Mouse (Mus musculus): ENCODE data around the gene Mphosph6. TPM values are rescaled to one million over a fixed set of nuclear protein-coding genes. Genes with fewer than 3 reads are reported as not detected.

Mphosph6 gene
- total RNA-seq, 1 experiment from 2014 or later = 13.7 TPM

DNA sequence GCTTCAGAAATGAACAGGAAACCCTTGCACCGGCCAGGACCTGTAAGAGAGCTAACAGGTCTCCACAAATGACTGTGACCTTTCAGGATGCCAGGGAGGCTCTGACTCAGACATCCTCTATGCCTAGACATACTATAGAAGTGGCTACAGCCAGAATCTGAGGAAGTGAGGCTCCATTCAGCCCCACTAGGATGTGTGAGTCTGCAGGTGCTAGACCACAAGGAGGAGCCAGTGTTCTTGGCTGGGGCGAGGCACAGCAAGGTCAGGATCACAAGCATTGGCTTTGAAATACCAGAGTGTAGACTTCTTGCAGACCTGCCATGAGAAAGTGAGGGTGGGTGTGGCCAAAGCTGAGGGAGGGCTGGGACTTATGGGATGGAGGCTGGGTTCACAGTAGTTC, 29.1 kb downstream of the Mphosph6 start:
- ATAC-seq (ENCODE audit: extremely low read depth, insufficient number of reproducible peaks, low FRiP score, poor library complexity, severe bottlenecking) = no peak

DNA sequence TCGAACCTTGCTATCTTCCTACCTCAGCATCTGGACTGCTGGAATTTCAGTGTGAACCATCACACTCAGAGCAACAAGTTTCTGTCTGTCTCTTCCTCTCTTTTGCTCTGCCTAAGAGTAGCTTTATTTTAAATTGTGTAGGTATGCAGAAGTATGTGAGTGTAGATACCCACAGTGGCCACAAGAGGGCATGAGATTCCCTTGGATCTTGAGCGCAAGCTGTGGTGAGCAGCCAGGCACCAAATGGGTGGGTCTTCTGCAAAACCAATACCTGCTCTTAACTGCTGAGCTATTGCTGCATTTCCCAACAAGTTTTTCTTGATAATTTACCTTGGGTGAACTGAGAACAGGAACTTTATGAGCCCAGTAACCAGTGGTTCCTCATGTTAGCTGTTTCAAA, 29.6 kb downstream of the Mphosph6 start:
- ATAC-seq (ENCODE audit: extremely low read depth, insufficient number of reproducible peaks, low FRiP score, poor library complexity, severe bottlenecking) = no peak

DNA sequence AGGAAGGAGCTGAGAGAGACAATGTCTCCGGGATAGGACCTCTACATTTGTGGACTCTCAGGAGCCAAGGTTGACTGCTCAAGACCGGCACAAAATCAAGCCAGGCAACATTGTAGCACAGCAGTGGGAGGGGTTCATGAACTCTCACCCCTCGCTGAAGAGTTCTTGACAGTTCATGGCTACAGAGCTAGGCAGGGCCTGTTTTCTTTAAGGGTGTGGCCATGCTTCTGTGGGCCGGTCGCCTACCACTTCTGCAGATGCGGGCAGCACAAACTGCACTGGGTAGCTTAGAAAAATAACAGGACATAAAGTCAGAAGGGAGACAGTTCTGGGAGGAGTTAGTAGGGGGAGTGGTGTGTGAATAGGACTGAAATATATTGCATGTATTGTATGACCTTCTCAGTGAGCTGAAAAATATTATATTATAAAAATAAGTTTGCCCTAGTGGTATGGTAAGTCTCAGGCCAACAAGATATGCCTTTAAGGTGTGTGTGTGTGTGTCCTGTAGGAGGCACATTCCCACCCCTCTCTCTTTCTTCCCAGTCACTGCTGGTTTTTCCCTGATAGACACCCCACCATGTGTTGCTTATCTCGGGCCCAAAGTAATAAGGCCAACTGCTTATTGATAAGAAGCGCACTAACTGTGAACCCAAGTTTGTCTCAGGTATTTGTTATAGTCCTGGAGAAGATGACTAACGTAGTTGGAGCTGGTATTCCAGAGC, 30.5 kb downstream of the Mphosph6 start:
- ATAC-seq (ENCODE audit: extremely low read depth, insufficient number of reproducible peaks, low FRiP score, poor library complexity, severe bottlenecking) = no peak

DNA sequence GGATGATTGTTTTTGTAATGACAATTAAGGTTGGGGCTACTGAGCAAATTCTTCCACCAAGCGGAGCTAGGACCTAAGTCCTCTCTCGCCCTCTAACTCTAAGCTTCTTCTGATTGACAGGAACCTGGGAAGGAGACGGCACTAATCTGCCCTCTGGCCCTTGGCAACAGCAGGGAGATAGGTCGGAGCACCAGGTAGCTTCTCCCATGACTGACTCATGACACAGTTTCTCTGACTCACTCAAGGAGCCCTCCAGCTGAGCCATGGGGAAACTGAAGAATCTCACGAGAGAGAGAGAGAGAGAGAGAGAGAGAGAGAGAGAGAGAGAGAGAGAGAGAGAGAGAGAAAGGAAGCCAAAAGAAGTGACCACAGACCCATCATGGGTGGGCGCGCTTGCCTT, 32.8 kb downstream of the Mphosph6 start:
- no peak for ATAC-seq (ENCODE audit: extremely low read depth, insufficient number of reproducible peaks, low FRiP score, poor library complexity, severe bottlenecking)

DNA sequence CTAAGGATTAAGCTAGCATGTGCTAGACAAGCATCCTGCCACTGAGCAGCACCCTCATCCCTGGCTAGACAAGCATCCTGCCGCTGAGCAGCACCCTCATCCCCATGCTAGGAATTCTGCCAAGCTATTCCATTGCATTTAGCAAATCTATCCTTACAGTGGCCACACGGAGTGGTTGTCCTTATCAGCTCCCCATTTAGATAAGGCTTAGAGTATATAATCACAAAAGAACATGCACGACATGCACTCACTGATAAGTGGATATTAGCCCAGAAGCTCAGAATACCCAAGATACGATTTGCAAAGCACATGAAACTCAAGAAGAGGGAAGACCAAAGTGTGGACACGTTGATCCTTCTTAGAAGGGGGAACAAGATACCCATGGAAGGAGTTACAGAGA, 35.8 kb downstream of the Mphosph6 start:
- ATAC-seq (ENCODE audit: extremely low read depth, insufficient number of reproducible peaks, low FRiP score, poor library complexity, severe bottlenecking) = no peak

DNA sequence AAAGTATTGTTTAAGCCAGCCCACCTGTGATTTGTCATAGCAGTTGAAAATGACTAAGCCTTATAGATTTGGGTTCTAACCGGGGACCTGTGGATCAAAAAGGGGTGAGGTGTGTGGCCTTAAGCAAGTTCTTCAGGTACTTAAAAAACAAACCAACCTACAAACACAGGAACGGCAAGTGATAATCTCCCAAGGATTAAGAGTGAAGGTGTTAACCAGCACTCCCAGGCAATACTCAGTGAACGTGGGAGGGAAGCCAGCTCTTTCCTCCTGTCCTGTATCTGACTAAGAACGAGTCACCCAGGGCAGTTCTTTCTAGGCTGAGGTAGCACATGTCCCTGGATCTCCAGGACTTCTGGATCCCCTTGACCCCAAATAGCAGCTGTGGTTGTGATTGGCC, 37.1 kb downstream of the Mphosph6 start:
- ATAC-seq (ENCODE audit: extremely low read depth, insufficient number of reproducible peaks, low FRiP score, poor library complexity, severe bottlenecking) = no peak

DNA sequence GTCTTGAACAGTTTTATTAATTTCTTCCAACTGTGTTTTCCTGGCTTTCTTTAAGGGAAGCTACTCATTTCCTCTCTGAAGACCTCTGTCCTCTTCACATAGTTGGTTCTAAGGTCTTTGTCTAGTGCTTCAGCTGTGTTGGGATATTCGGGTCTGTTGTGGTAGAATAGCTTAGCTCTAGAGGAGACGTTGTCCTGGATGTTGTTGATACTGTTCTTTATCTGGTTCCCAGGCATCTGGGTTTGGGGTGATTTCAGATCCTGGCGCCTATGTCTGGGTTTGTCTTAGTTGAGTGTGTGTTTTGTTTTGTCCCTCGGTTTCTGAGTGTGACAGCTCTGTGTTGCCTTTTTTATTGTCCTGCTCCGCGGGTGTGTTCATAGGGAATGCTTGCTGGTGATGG, 39.0 kb downstream of the Mphosph6 start:
- ATAC-seq (ENCODE audit: extremely low read depth, insufficient number of reproducible peaks, low FRiP score, poor library complexity, severe bottlenecking) = no peak

DNA sequence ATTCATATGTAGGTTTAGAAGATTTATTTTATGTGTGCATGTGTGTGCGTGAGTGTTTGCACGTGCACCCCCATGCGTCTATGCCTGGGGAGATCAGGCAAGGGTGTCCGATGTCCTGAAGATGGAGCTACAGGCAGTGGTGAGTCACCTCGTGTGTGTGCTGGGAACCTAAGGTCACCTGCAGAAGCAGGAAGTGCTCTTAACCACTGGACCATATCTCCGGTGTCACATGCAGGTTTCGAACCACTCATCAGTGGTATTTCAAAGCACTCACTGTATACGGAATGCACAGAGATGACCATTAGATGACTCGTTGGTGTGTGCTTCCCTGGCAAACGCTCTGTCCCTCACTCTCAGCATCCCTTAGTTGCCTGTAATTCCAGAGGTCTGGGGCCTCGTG, 43.8 kb downstream of the Mphosph6 start:
- ATAC-seq (ENCODE audit: extremely low read depth, insufficient number of reproducible peaks, low FRiP score, poor library complexity, severe bottlenecking) = no peak

DNA sequence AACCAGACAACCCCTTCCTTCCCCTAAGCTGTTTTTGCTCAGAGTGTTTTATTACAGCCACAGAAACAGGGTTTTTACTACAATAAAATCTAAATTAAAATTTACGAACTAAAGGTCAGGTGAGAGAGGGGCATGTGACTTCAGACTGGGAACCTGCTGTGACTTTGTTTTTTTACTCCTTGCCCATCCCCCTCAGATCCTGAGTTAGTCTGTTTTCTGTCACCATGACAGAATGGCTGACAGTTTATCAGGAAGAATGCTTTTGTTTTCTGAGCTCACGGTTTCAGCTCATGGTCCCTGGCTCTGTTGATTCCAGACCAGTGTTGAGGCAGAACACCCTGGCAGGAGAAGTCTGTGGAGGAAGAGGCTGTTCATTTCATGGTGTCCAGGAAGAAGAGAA, 52.3 kb downstream of the Mphosph6 start:
- ATAC-seq (ENCODE audit: extremely low read depth, insufficient number of reproducible peaks, low FRiP score, poor library complexity, severe bottlenecking) = no peak

DNA sequence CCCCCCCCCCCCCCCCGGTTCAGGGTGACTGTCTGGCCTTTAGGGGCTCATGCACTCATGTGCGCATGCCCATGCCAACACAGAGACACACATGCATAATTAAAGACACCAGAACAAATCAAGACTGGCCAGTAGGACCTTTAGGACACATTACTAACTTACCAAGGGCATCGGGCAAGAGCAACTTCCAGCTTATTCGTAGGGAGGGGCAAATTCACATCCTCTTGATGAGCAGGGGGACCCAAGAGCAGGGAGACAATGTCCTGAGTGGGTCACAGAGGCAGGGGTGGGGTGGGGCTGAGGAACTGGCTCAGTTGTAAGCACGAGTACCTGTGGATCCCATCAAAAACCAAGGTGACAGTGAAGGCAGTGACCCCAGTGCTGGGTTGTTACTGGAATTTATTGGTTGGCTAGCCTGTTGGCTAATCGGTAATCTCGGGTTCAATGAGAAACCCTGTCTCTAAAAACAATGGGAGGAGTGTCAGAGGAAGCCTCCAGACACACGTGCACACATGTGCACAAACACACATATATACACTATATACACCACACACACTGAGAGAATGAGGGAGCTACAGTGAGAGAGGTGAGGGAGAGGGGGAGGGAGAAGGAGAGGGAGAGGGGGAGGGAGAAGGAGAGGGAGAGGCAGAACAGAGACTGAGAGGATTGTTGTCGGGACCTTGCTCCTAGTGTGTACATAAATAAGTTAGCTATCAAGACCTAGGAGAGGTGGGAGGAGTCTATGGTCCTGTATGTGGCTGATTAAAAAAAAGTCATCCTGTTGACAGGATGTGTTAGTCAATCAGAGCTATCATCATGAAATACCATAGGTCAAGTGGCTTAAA, 53.6 kb downstream of the Mphosph6 start:
- no peak for ATAC-seq (ENCODE audit: extremely low read depth, insufficient number of reproducible peaks, low FRiP score, poor library complexity, severe bottlenecking)

DNA sequence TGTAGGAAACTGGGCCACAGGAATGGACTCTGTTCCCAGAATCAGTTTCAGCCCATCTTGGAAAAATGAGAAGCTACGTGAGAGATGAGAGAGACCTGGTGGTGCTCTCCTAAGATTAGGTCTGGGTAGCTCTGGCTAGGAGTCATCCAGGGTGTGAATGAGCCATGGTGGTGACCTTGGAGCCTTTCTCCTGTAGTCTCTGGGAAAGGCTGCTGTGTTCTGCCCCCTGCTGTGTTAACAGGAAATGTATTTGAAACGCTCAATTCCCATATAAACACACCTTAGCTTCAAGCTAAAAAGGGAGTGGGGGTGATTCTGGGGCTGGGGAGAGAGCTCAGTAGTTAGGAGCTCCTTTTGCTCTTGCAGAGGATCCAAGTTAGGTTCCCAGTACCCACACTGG, 54.3 kb downstream of the Mphosph6 start:
- ATAC-seq (ENCODE audit: extremely low read depth, insufficient number of reproducible peaks, low FRiP score, poor library complexity, severe bottlenecking) = no peak

DNA sequence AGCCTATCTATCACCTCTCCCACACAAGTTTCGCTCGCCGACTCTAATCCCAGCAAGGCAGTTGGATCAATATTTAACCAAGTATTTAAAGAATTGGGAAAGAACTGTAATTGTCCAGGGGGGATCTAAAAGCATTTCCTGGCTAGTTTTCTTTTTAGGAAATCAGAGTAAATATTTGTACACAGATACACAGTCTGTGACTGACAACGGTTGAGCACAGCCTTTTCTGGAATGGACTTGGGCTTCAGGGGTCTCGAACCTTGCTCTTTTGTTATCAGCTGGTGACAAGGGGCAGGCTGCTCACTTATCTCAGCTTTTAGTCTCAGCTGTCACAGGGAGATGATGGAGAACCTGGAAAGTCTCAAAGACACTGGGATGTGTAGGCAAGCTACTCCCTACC, 55.1 kb downstream of the Mphosph6 start:
- no peak for ATAC-seq (ENCODE audit: extremely low read depth, insufficient number of reproducible peaks, low FRiP score, poor library complexity, severe bottlenecking)

DNA sequence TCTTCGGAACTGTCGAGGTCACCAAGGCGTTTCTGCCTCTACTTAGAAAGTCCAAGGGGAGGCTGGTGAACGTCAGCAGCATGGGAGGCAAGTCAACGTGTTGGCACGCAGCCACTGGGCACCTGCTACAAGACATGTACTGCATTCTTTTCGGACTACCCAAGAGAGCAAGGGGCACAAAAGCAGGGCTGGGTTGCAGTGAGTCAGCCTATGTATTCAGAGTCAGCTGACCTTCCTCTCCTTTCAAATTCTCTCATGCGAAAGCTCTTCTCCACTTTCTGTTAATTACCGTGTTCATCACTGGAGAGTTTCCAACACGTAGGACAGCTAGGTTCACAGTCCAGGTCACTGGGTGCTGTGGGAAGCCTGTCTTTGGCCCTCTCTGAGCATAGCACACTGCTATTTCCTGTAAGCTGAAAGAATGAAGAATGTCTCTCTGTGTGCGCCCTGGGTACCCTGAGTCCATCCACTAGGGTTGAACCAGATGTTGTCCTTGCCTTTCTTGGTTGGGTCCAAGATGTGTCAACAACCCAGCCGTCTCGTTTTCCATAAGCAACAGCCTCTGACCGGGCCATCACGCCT, 59.2 kb downstream of the Mphosph6 start:
- ATAC-seq (ENCODE audit: extremely low read depth, insufficient number of reproducible peaks, low FRiP score, poor library complexity, severe bottlenecking) = no peak

Other genes starting within 250 kb of the Mphosph6 start
- 1.0 and 1.6 TPM in 2 replicates for gene Sdr42e1, start 128.3 kb downstream of the Mphosph6 start, total RNA-seq (2017)
- gene Hsd17b2, start 100.0 kb downstream of the Mphosph6 start, total RNA-seq (2017) = 0.47 and 1.2 TPM in 2 replicates

Data from neutrophil, adult 5-6 weeks (primary cell).